Mouse (Mus musculus): ENCODE results near the gene Cd244a. TPM values are rescaled to one million over a fixed set of nuclear protein-coding genes. Genes with fewer than 3 reads are reported as not detected.

The Cd244a gene
- total RNA-seq (2021): under 1 TPM; 0.38 to 0.41 TPM
- long read RNA-seq, experiment 1, partial matches to known transcripts: 1 of 1 reads
- long read RNA-seq, experiment 1, other reads (novel, unspliced or antisense): 0 of 1 reads
- long read RNA-seq, experiment 2: 0 reads

DNA sequence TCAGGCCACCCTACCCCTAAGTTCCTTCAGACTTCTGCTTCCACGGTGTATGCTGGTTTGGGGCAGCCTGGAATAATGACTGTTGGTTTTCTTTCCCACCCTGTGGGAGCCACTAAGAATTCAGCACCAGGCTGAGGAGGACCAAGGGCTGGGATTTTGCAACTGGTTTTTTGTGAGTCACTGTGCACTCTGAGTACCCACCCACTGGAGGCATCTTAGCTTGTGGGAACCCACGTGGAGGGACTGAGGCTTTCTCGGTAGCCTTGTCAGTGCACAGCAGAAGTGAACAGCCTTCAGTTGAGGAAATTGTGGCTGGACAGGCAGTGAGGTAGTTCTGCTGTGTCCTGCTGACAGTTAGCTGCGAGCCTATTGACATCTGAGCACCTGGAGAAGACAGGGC is at the start of gene Cd244a:
Gene Cd244a, plus strand, starts transcription at position 296 of the 400 bp plus-strand sequence.
- intact Hi-C loops (cut with DNase I): no loop called here
- DNase-seq: no peak

DNA sequence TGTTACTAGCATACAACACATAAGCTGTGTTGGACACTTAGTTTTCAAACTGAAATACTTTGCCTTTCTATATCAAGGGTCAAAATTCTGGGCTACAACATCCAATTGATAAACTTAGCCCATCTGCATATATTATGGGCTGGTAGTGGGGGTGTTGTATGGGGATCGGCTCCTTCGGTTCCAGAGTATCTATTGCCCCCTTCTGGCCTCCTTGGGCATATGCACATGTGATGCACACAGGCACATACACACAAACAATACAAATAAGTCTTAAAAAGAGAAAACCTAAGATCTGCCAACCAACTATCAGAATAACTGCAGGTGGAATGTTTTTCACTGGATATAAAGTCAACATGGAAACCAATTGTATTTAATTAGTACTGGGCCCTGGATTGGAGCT is 45.8 kb upstream of the Cd244a start:
- DNase-seq: no peak
- intact Hi-C loops (cut with DNase I): no loop called here

DNA sequence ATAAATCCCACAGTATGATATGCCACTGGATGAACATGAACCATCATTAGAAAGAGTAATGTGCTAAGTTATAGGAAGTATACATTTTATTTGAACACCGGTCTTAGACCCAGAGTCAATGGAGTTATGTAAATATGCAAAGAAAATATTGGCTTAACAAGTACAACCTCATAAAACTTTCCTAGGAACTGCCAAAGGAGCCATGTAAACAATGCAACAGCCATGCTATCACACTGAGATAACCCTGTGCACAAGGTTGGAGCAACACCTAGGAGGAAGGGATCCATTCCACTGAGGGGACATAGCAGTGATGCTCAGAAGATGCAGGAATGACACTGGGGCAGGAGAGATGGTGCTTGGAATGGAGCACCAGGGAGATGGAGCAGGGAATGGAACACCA is 45.2 kb upstream of the Cd244a start:
- no peak for DNase-seq
- intact Hi-C loops (cut with DNase I): no loop called here

DNA sequence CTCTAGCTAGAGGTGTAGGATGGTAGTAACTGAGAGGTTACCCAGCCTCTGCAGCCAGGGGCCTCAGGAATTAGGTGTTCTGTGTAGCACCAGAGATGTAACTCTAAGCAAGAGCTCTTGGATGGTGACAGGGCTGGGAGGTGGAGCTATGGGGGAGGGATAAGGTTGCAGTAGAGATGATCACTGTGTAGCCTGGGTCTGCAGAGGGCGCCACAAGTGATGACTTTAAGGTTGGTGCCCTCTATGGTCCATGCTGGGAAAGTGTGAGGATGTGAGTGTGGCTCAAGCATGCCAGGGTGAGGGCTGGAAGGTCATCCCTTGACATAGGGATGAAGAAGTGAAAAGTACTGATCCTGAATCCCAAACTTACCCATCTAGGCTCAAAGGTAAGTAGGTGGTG is 44.0 kb upstream of the Cd244a start:
- DNase-seq: no peak
- intact Hi-C loops (cut with DNase I): no loop called here

DNA sequence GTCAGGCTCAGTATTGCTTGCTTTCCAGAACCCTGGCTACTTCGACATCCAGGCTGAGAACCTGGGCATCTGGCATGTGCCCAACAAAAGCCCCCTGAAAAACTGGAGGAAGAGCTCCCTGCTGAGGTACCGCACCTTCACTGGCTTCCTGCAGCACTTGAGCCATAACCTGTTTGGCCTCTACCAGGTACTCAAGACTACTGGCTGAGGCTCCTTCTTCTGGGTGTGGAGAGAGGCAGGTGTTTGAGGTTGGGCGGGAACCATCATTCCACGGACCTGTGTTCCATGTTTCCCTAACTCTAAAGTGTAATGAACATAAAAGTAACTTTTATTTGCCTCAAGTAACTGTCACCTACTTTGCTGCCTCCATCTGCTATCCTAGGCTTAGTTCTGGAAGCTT is 43.4 kb upstream of the Cd244a start:
- DNase-seq: no peak
- intact Hi-C loops (cut with DNase I): no loop called here

DNA sequence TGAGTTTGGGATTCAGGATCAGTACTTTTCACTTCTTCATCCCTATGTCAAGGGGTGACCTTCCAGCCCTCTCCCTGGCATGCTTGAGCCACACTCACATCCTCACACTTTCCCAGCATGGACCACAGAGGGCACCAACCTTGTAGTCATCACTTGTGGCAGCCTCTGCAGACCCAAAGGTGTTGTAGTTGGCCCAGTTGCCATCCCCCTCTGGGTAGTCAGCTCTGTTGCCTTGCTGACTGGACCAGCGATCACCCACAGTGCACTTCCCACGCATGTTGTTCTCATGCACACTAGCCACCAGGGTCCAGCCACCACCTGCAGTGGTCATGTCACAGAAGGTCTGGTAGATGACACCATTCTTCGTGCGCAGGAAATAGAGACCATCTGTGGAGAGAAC is 27.6 kb upstream of the Cd244a start:
- intact Hi-C loops (cut with DNase I): no loop called here
- DNase-seq: no peak

DNA sequence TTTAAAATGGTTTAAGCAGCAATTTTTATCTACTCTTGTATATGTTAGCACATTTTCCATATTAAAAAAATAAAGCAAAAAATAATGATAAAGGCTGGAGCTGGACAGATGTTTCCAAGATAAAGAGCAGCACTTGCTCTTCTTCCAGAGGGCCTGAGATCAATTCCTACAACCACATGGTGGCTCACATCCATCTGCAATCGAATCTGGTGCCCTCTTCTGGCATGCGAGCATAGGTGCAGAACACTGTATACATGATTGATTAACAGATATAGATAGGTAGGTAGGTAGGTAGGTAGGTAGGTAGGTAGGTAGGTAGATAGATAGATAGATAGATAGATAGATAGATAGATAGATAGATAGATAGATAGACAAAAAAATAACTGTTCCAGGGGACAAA is 26.2 kb upstream of the Cd244a start:
- DNase-seq: no peak
- intact Hi-C loops (cut with DNase I): no loop called here

DNA sequence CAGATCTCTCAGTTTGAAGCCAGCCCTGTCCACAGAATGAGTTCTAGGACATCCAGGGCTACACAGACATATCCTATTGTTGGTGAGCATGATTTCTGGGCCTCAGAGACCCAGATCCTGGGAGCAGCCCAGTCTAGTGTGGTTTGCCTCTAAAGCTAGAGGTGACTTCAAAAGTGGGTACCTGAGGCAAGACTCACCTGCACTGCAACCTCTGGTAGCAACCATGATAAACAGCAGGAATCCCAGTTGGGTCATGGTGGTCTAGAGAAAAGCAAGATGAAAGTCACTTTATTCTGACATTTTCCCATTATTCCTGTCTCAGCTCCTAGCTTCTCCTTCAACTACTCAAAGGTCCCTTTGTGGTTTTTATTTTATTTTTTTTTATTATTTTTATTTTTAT is 24.4 kb upstream of the Cd244a start:
- no peak for DNase-seq
- intact Hi-C loops (cut with DNase I): no loop called here

DNA sequence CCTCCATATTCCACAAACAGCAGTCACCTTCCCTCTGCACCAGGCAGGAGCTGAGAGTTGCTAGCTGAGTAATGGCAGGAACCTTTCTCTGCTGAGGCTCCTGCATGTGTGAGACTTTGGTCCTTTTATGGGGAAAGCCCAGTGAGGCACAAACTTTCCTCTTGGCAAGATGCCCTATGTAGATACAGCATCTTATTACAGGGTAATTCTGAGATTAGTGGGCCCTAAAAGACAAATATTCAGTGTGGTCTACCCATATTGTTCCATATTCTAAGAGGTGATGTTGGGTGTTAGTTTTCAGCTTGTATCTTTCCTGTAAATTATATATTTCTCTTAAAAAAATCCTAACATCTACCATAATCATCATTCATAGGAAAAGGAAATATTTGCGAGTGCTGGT is 23.8 kb upstream of the Cd244a start, which contains the start of gene Itln1:
Gene Itln1, minus strand, starts transcription at position 101 of the 400 bp plus-strand sequence.
- intact Hi-C loops (cut with DNase I): no loop called here
- no peak for DNase-seq

DNA sequence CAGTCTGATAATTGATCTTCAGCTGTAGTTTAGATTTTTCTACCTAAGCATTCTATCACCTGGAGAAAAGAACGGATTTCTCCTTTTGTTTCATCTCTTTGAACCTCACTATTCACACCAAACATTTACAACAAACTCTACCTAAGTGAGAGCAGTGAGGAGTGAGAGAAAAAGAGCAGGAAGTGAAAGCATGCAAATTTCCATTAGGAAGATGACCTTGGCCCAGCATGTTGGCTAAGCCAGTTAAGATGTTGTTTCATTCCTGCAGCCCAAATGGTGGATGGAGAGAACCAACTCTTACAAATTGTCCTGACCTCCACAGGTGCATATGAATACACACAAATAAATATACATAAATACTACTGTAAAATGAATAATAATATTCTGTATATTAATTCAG is 18.3 kb upstream of the Cd244a start:
- intact Hi-C loops (cut with DNase I): no loop called here
- no peak for DNase-seq

DNA sequence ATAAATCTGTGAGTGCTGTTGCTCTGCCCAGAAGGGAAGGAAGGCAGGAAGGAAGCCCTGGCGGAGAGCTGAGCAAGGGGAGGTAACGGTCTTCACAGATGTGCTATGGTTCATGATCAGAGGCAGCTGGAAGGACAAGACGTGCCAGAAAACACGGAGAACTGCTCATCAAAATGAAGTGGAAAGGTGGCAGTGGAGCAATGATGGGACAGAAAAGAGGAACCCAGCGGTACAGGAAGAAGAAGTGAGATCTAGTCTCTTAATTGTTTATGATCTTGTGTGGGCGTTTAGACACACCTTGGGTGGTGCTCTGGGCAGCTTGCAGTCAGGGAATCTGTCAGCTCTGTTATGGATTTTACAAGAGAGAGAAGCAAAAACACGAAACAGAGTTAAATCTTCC is 7.7 kb upstream of the Cd244a start:
- intact Hi-C loops (cut with DNase I): no loop called here
- DNase-seq: no peak

DNA sequence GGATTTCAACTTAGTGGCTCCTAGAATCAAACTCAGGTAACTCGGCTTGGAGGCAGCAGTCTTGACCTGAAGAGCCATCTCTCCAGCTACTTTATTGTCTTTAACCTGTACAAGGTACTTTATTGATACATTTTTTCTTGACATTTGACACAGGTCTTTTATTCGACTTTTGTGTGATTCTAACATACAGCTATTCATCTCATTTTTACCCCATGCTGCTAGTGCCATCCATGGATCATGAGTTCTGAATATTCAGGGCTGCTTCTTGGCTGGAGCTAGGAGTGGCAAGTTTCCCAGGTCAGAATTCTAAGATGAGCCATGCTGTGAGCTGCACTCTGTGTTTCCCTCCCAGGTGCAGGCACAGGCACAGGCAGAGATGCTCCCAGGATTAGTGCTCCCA is 6.8 kb upstream of the Cd244a start:
- no peak for DNase-seq
- intact Hi-C loops (cut with DNase I): no loop called here

DNA sequence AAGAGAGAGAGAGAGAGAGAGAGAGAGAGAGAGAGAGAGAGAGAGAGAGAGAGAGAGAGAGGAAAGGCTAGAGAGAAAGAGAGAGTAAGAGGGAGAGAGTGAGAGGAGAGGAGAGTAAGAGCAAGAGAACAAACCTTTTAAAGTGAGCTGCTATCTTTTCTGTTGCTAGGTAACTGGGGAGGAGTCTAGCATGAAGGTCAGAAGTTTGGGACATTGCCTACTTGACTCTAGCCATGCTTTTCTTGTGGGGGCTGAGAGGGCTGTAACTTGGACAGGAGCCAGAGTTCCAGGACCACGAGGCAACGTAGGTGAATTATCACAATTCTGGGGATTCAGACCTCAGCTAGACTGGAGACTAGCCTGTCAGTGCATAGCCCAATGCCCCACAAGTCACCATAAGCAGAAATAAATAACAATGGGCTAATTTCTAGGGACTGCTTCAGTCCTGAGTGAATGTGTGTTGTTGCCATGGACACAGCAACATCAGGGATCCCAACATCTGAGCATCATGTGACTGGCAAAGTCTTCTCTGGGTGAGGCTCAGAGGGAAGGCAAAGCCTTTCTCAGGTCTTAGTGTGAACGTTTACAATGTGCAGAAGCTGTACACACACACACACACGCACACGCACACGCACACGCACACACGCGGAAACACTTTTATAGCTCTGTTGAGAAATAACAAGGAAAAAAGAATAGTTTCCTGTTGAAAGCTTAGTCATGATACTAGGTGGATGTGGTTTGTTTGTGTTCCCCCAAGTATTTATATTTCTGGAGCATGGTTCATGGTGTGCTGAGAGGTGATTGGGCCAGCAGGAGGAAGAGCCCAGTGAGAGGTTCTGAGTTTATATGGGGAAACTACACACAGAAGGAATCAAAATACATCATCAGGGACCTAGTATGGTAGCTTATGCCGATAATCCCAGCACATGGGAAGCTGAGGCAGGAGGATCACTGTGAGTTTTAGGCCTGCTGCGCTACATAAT is 5.3 kb upstream of the Cd244a start:
- intact Hi-C loops (cut with DNase I): no loop called here
- no peak for DNase-seq

DNA sequence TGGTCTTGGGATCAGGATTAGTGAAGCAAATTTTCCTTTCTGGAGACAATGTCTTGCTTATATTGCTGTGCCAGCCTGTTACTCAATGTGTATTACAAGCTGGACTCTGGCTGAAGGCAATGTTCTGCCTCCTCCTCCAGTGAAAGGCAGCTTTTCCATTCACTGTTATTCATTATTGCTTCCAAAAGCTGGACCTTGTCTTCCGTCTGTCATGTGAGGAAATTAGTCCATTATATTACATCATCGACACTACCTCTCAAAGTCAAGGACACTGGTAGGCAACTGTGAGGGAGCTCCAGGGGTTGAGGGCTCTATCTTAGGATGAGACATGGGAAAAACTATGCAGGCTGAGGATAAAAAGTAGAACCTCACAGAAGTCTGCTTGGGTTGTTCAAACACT is 2.6 kb upstream of the Cd244a start:
- intact Hi-C loops (cut with DNase I): no loop called here
- DNase-seq: no peak

DNA sequence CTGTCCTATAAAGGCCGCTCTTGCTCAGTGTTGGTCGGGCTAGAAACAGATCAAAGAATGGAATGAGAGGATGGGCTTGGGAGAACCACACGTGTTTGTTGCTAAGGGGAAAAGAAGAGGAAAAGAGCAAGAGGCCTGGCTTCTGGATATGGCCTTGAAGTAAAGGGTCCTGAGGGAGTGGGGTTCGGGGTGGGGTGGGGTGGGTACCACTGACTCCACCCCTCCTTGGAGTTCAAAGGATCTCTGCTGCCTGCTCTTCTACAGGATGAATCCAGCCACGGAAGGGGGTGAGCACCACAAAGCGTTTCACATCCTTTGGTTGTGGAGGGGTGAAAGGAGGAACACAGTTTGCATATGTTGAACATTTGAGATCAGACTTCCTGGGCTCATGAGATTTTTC is 586 bp upstream of the Cd244a start:
- no peak for DNase-seq
- intact Hi-C loops (cut with DNase I): no loop called here

DNA sequence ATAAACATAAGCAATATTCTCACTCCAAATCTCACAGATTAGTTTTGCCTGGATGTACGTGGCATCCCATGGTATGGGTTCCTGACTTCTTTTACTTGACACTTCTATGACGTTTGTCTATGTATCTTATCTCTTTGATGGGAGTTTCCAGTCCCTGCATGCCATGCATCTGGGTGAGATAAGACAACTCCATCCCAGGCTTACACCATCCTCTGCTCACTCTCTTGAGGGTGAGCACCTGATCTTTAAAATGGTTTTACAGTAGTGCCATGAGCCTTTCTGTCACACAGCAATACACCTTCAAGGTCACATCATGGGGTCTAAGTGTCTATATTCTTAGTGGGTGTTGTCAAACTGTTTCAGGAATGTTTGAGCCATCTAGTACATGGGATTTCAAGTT is 1.3 kb downstream of the Cd244a start:
- no peak for DNase-seq
- intact Hi-C loops (cut with DNase I): no loop called here

DNA sequence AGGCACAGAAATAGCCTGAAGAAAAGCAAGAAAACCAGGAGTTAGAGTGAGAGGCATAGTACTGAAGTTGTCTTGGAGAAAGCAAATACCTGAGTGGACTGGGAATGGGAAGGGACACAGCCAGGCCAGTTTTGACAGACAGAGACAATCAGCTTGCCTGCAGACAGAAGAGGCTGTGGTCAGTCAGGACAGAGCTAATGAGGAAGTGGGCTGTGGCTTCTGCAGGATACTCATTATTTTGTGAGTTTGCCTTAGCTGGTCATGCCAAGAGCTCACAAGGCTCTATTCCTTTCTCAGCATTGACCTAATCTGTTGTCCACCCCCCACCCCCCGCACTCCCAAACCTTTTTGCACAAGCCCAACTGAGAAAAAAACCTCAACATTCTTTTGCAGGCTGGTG is 2.2 kb downstream of the Cd244a start:
- no peak for DNase-seq
- intact Hi-C loops (cut with DNase I): no loop called here

DNA sequence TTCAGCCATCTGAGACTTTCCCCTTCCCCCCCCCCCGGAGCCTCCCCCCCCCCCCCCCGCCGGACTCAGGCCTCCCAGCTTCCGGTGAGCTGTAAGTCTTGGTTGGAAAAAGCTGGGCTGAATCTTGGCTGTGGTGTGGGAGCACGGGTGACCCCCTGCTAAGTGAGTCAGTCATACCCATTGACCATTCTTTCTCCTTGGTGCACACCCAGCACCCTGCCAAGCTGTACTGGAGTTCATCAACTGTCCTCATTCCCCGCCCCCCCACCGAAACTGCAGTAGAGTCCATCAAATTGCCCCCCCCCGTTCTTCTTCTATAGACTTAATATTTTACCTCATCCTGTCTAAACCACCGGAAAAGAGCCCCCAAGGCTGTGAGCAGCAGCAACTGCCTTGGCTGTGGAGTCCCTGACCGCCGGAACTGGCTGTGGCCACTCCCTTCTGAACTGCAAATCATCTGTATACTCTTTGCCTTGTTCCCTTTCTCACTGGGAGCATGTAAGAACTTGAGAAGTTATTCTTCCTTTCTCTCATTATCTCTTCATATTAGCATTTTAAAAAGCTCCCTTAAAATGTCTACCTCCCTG is 2.7 kb downstream of the Cd244a start:
- DNase-seq: no peak
- intact Hi-C loops (cut with DNase I): no loop called here

DNA sequence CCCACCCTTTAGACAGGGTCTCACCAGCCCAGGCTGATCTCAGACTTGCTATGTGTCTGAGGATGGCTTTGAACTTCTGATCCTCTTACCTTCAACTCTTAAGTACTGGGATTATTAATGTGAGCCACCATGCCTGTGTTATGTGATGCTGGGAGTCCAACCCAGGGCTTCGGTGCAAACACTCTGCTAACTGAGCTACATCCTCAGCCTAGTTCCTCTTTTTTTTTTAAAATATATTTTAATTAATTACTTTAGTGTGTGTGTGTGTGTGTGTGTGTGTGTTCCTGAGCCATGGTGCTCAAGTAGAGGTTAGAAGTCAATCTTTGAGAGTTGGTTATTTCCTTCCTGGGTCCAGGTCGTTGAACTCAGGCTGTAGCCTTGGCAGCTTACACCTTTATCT is 4.0 kb downstream of the Cd244a start:
- no peak for DNase-seq
- intact Hi-C loops (cut with DNase I): no loop called here

DNA sequence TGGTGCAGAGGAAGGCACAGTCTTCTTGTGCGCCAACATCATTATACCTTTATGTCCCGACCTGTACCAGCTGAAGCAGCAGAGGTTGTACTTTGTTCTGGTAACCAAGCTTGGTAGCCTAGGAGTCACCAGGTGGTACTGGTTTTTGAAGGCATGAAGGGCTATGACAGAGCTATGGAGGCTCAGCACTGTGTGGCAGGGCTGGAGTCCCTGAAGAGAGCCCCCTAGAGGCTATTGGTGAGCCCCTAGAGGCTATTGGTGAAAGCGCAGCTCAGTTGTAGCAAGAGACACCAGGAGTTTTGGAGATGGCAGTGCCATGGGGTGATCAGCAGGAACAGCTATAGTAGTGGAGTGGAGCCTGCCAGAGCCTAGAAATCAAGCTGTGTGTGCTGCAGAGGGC is 5.3 kb downstream of the Cd244a start:
- intact Hi-C loops (cut with DNase I): no loop called here
- peak; percentile 8 to 15 for DNase-seq

DNA sequence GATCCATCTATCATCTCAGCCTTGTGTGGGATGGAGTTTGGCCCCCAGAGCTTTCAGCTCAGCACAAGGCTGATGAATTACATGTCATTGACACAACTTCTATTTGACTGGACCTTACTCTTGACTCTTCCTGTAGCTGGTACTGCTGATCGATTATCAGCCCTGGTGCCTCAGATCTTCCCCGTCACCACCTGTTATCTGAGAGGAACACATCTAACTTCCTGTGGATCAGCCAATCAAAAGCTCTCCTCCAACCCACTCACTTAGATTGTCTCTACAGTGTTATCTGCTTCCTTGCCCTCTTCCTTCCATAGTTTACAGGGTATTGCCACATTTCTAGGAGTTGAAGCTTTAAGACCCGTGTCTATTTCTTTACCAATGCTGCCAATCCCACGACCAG is 6.9 kb downstream of the Cd244a start:
- intact Hi-C loops (cut with DNase I): loop anchor here (5.0 kb wide), 1 partner anchor 204 kb away; the partner anchor contains the start of gene Klhdc9
- DNase-seq: no peak

DNA sequence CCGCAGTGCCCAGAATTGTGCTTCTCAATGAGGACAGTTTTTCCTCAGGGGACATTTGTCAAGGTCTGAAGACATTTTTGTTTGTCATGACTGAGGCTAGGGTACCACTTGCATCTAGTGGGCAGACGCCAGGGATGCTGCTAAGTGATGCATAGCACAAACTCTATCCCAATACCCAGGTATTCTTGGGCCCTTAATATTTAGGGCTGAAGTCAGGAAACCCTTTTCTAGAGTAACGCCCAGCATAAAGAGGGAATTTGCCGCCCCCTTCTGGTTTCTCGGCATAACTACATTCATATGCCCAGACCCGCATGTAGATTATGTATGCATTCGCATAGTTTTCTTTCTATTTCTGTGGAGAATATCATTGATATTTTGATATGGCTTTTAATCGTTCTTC is 7.8 kb downstream of the Cd244a start:
- intact Hi-C loops (cut with DNase I): loop anchor here (1.0 to 5.0 kb wide), 2 partner anchors 63 to 204 kb away; partner anchors contain the start of genes Alyref2 and Klhdc9
- DNase-seq: peak; percentile 51 to 72
